Mouse (Mus musculus) intestine, embryonic 16.5 days (tissue): ENCODE measurements around the gene Pinlyp. TPM values are rescaled to one million over a fixed set of nuclear protein-coding genes. Genes with fewer than 3 reads are reported as not detected.

Experiments
- ATAC-seq: fragments of 200-750 bp; cut with Nextera tagmentation; 2 replicates; pipeline ENCODE4 v1.8.0; 2017; ENCODE audit warnings: moderate TSS enrichment, moderate library complexity
- H3K27ac ChIP-seq: fragments of 300-500 bp; sonication (generic); 2 replicates; pipeline ENCODE4 v1.5.1; 2014; ENCODE audit warnings: mild to moderate bottlenecking, low read length
- H3K27me3 ChIP-seq: fragments of 300-500 bp; sonication (generic); replicated peaks from 2 replicates; pipeline ENCODE4 v1.6.1; 2014; ENCODE audit warnings: low read length, control low read depth, mixed read lengths; ENCODE audit not compliant: control insufficient read depth, insufficient read depth
- H3K36me3 ChIP-seq: fragments of 300-500 bp; sonication (generic); 2 replicates; pipeline ENCODE4 v1.6.1; 2014; ENCODE audit warnings: low read length, control low read depth; ENCODE audit not compliant: control insufficient read depth, insufficient read depth
- H3K4me1 ChIP-seq: fragments of 300-500 bp; sonication (generic); 2 replicates; pipeline ENCODE4 v1.6.1; 2014; ENCODE audit warnings: low read length, control low read depth, mixed read lengths; ENCODE audit not compliant: control insufficient read depth, insufficient read depth
- H3K4me2 ChIP-seq: fragments of 300-500 bp; sonication (generic); 2 replicates; pipeline ENCODE4 v1.6.1; 2014; ENCODE audit warnings: low read depth, low read length, control low read depth
- H3K4me3 ChIP-seq: fragments of 300-500 bp; sonication (generic); 2 replicates; pipeline ENCODE4 v1.5.1; 2014; ENCODE audit warnings: mild to moderate bottlenecking, low read length
- H3K9ac ChIP-seq: fragments of 300-500 bp; sonication (generic); 2 replicates; pipeline ENCODE4 v1.6.1; 2014; ENCODE audit warnings: low read depth, low read length
- H3K9me3 ChIP-seq: fragments of 300-500 bp; sonication (generic); 2 replicates; pipeline ENCODE4 v1.6.1; 2016; ENCODE audit warnings: low read length, control low read depth; ENCODE audit not compliant: control insufficient read depth
- WGBS: fragments of 180-500 bp; shearing (Covaris S2); extraction: QIAGEN DNeasy Blood & Tissue Kit; methylation state at CpG from one replicate; pipeline ENCODE4 v1.1.7; 2014; 5-methylcytosine and 5-hydroxymethylcytosine counted together
- polyA plus RNA-seq: library from polyadenylated mRNA; unstranded; fragments of >200 nt; fragmentation: Nextera tagmentation; extraction: Ambion mirVana; gene quantifications from 2 replicates; pipeline ENCODE4 v1.2.1, GENCODE M21; 2015

Pinlyp gene
- polyA plus RNA-seq, 1 experiment from 2014 or later, result 0.16 TPM

GRCm38 (mm10) chr7:24505447-24506064 is 40.4 kb downstream of the Pinlyp start:
- Histone ChIP-seq H3K27me3 (peaks cover 8% of the 10 kb centered on the region; the same call in 1 of the 2 replicates), H3K4me2 (no peak overlapping the region; the same call in 1 of the 2 replicates), H3K9ac (no peak overlapping the region), H3K27ac (no peak overlapping the region), H3K4me3 (no peak overlapping the region), H3K4me1 (peaks cover 37% of the 10 kb centered on the region), H3K9me3 (peaks cover 6% of the 10 kb centered on the region; the same call in 1 of the 2 replicates), H3K36me3 (no peaks in the 10 kb centered on the region)
- ATAC-seq, result no peak
- WGBS, result 30% methylated on average over 15 of the region's 15 CpGs

GRCm38 (mm10) chr7:24504868-24505267 is 41.0 kb downstream of the Pinlyp start:
- no peak for ATAC-seq
- Histone ChIP-seq H3K27me3 (peaks cover 15% of the 10 kb centered on the region), H3K9me3 (peaks cover 6% of the 10 kb centered on the region; the same call in 1 of the 2 replicates), H3K9ac (no peak overlapping the region), H3K27ac (no peak overlapping the region), H3K4me3 (no peak overlapping the region), H3K4me2 (no peak overlapping the region), H3K4me1 (peaks cover 43% of the 10 kb centered on the region), H3K36me3 (no peaks in the 10 kb centered on the region)
- 27% methylated on average over 4 of the region's 4 CpGs for WGBS

- peaks cover 42% of the 10 kb centered on the region for H3K4me1 ChIP-seq
- H3K9me3 ChIP-seq, result peaks cover 6% of the 10 kb centered on the region; the same call in 1 of the 2 replicates
- H3K27me3 ChIP-seq, result peaks cover 24% of the 10 kb centered on the region
- no peak overlapping the region for H3K4me3 ChIP-seq
- no peak overlapping the region for H3K4me2 ChIP-seq
- no peaks in the 10 kb centered on the region for H3K36me3 ChIP-seq
- 16% methylated on average over 10 of the region's 10 CpGs for WGBS
- no peak for ATAC-seq
- H3K9ac ChIP-seq, result no peak overlapping the region
- no peak overlapping the region for H3K27ac ChIP-seq
These were observed 41.9 kb downstream of the Pinlyp start for GRCm38 (mm10) chr7:24504004-24504403.

- Histone ChIP-seq H3K4me2 (no peak overlapping the region), H3K9ac (no peak overlapping the region), H3K4me3 (no peak overlapping the region), H3K27me3 (peaks cover 32% of the 10 kb centered on the region), H3K36me3 (no peaks in the 10 kb centered on the region), H3K4me1 (peaks cover 32% of the 10 kb centered on the region), H3K27ac (no peak overlapping the region), H3K9me3 (peaks cover 6% of the 10 kb centered on the region; the same call in 1 of the 2 replicates)
- no peak for ATAC-seq
- WGBS, result 46% methylated on average over 21 of the region's 21 CpGs
These were observed 44.4 kb downstream of the Pinlyp start for GRCm38 (mm10) chr7:24501492-24501891.

GRCm38 (mm10) chr7:24500929-24501328 is 45.0 kb downstream of the Pinlyp start:
- H3K4me1 ChIP-seq, result peaks cover 26% of the 10 kb centered on the region
- H3K9me3 ChIP-seq, result peaks cover 6% of the 10 kb centered on the region; the same call in 1 of the 2 replicates
- H3K27ac ChIP-seq, result no peak overlapping the region
- no peak for ATAC-seq
- H3K4me2 ChIP-seq, result no peak overlapping the region
- H3K4me3 ChIP-seq, result no peak overlapping the region
- no peak overlapping the region for H3K9ac ChIP-seq
- peaks cover 32% of the 10 kb centered on the region for H3K27me3 ChIP-seq
- no peaks in the 10 kb centered on the region for H3K36me3 ChIP-seq
- WGBS, result 36% methylated on average over 7 of the region's 7 CpGs

GRCm38 (mm10) chr7:24499856-24500577 is 45.9 kb downstream of the Pinlyp start:
- ATAC-seq, result peak; percentile 45; the same call in 1 of the 2 replicates
- H3K27ac ChIP-seq, result no peak overlapping the region
- H3K4me3 ChIP-seq, result peak overlapping the region; percentile 37
- H3K27me3 ChIP-seq, result peaks cover 32% of the 10 kb centered on the region
- H3K9me3 ChIP-seq, result peaks cover 6% of the 10 kb centered on the region; the same call in 1 of the 2 replicates
- 10% methylated on average over 43 of the region's 43 CpGs for WGBS
- peak overlapping the region; percentile 40; the same call in 1 of the 2 replicates for H3K9ac ChIP-seq
- peak overlapping the region; percentile 64 for H3K4me2 ChIP-seq
- peaks cover 19% of the 10 kb centered on the region; the same call in 1 of the 2 replicates for H3K4me1 ChIP-seq
- no peaks in the 10 kb centered on the region for H3K36me3 ChIP-seq

Other genes with a start within 250 kb of the Pinlyp start
- gene Zfp61, start 244.9 kb downstream of the Pinlyp start, polyA plus RNA-seq, result 18.7 and 21.7 TPM in 2 replicates
- 6.0 and 7.3 TPM in 2 replicates for gene Zfp94, start 229.5 kb downstream of the Pinlyp start, polyA plus RNA-seq
- gene Tescl, start 212.2 kb downstream of the Pinlyp start, polyA plus RNA-seq, result not detected in 2 replicates
- 0.10 TPM in 1 of 2 replicates, not detected in the other for gene Lypd5, start 196.9 kb downstream of the Pinlyp start, polyA plus RNA-seq
- gene Kcnn4, start 175.9 kb downstream of the Pinlyp start, polyA plus RNA-seq, result 2.5 and 4.3 TPM in 2 replicates
- gene Smg9, start 146.5 kb downstream of the Pinlyp start, polyA plus RNA-seq, result 20.4 and 22.0 TPM in 2 replicates
- gene Irgc1, start 93.8 kb downstream of the Pinlyp start, polyA plus RNA-seq, result 0.07 TPM in 1 of 2 replicates, not detected in the other
- gene Plaur, start 83.6 kb downstream of the Pinlyp start, polyA plus RNA-seq, result 8.0 and 9.7 TPM in 2 replicates
- gene Cadm4, start 64.1 kb downstream of the Pinlyp start, polyA plus RNA-seq, result 1.2 and 1.5 TPM in 2 replicates
- 26.3 and 26.6 TPM in 2 replicates for gene Zfp428, start 39.1 kb downstream of the Pinlyp start, polyA plus RNA-seq
- gene AC161166.1, start 33.7 kb downstream of the Pinlyp start, polyA plus RNA-seq, result 0.13 and 0.20 TPM in 2 replicates
- gene Irgq, start 15.4 kb downstream of the Pinlyp start, polyA plus RNA-seq, result 3.3 and 4.1 TPM in 2 replicates
- 79.8 and 88.1 TPM in 2 replicates for gene Xrcc1, start 171 bp upstream of the Pinlyp start, polyA plus RNA-seq
- gene Ethe1, start 41.4 kb upstream of the Pinlyp start, polyA plus RNA-seq, result 33.2 and 38.1 TPM in 2 replicates
- 3.1 TPM in 2 replicates for gene Zfp575, start 41.5 kb upstream of the Pinlyp start, polyA plus RNA-seq
- 0.35 and 0.36 TPM in 2 replicates for gene Phldb3, start 64.6 kb upstream of the Pinlyp start, polyA plus RNA-seq
- gene Lypd3, start 90.4 kb upstream of the Pinlyp start, polyA plus RNA-seq, result 0.27 and 0.49 TPM in 2 replicates
- 0.12 TPM in 1 of 2 replicates, not detected in the other for gene Tex101, start 130.6 kb upstream of the Pinlyp start, polyA plus RNA-seq
- gene BC049730, start 163.1 kb upstream of the Pinlyp start, polyA plus RNA-seq, result not detected in 2 replicates
- gene Gm4763, start 180.8 kb upstream of the Pinlyp start, polyA plus RNA-seq, result not detected in 2 replicates
- gene Cd177, start 214.2 kb upstream of the Pinlyp start, polyA plus RNA-seq, result 3.3 and 3.4 TPM in 2 replicates
- 0.48 and 0.62 TPM in 2 replicates for gene Ceacam10, start 231.1 kb upstream of the Pinlyp start, polyA plus RNA-seq